Mouse (Mus musculus) heart, adult 2 months (tissue): Measurements from ENCODE around the gene Elfn2. TPM values are rescaled to one million over a fixed set of nuclear protein-coding genes. Genes with fewer than 3 reads are reported as not detected.

ENCODE experiments used
- DNase-seq, 2 experiments: peaks; one replicate each; pipeline ENCODE4 v3.0.0; 2021
- H3K27ac ChIP-seq: fragments of 200-600 bp; 2 replicates; pipeline ENCODE4 v1.8.1; 2022
- H3K27me3 ChIP-seq: fragments of 200-500 bp; 2 replicates; pipeline ENCODE4 v1.6.1; 2012; ENCODE audit warnings: mild to moderate bottlenecking, low read length, inconsistent platforms, mixed read lengths; ENCODE audit not compliant: control insufficient read depth, insufficient read depth
- H3K36me3 ChIP-seq: fragments of 200-500 bp; 2 replicates; pipeline ENCODE4 v1.6.1; 2012; ENCODE audit warnings: low read length, inconsistent platforms; ENCODE audit not compliant: control insufficient read depth, insufficient read depth
- H3K4me1 ChIP-seq: fragments of 200-500 bp; 2 replicates; pipeline ENCODE4 v1.6.1; 2011; ENCODE audit warnings: low read length; ENCODE audit not compliant: control insufficient read depth, insufficient read depth
- H3K4me3 ChIP-seq: fragments of 200-600 bp; 2 replicates; pipeline ENCODE4 v1.8.1; 2022
- H3K79me2 ChIP-seq: fragments of 200-500 bp; replicated peaks from 2 replicates; pipeline ENCODE4 v1.6.1; 2012; ENCODE audit warnings: mild to moderate bottlenecking, inconsistent platforms, low read length, moderate library complexity, mixed read lengths; ENCODE audit not compliant: control insufficient read depth, insufficient read depth
- H3K9ac ChIP-seq: fragments of 200-500 bp; 2 replicates; pipeline ENCODE4 v1.6.1; 2012; ENCODE audit warnings: low read depth, mild to moderate bottlenecking, control low read depth, inconsistent platforms, low read length, mixed read lengths
- CTCF ChIP-seq: fragments of 200-600 bp; IDR thresholded peaks from 2 replicates; pipeline ENCODE4 v1.8.1; 2022; ENCODE audit warnings: antibody characterized with exemption, mild to moderate bottlenecking, moderate library complexity
- EP300 ChIP-seq: fragments of 200-500 bp; IDR thresholded peaks from 2 replicates; pipeline ENCODE4 v1.6.1; 2011; ENCODE audit warnings: low read depth, low read length, control low read depth; ENCODE audit not compliant: insufficient read depth
- POLR2A ChIP-seq: fragments of 200-500 bp; IDR thresholded peaks from 2 replicates; pipeline ENCODE4 v1.6.1; 2011; ENCODE audit warnings: mild to moderate bottlenecking, low read depth, low read length, control low read depth; ENCODE audit not compliant: insufficient read depth
- WGBS: fragments of 180-500 bp; shearing (Covaris S2); methylation state at CpG from one replicate; pipeline ENCODE4 v1.1.7; 2018; 5-methylcytosine and 5-hydroxymethylcytosine counted together
- intact Hi-C: fragments of 180-260 bp; cut with DNase I; formaldehyde crosslinking; loops from one replicate; pipeline ENCODE4 v1.15.1; 2025
- polyA plus RNA-seq: library from polyadenylated mRNA; depleted of rRNA; stranded (reverse); fragments of >200 nt; gene quantifications from 2 replicates; pipeline ENCODE4 v1.2.3, GENCODE M21; 2012
- total RNA-seq, 2 experiments: library from RNA; stranded (reverse); gene quantifications; 2 replicates each; pipeline ENCODE4 v1.2.3; 2021

Gene Elfn2
- total and polyA plus RNA-seq, 3 experiments = 0.16 to 3.4 (median 1.3) TPM

GRCm38 (mm10) chr15:78684111-78684510, 34.5 kb downstream of the Elfn2 start:
- TF ChIP-seq POLR2A (no peak), CTCF (no peak), EP300 (no peak)
- WGBS = 13% methylated on average over 9 of the region's 9 CpGs
- Histone ChIP-seq H3K36me3 (no peaks in the 10 kb centered on the region), H3K27ac (no peak overlapping the region), H3K4me1 (no peaks in the 10 kb centered on the region), H3K79me2 (no peaks in the 10 kb centered on the region), H3K27me3 (no peaks in the 10 kb centered on the region), H3K4me3 (no peak overlapping the region), H3K9ac (no peak overlapping the region)
- intact Hi-C loops = no loop called here
- DNase-seq = no peak

DNA sequence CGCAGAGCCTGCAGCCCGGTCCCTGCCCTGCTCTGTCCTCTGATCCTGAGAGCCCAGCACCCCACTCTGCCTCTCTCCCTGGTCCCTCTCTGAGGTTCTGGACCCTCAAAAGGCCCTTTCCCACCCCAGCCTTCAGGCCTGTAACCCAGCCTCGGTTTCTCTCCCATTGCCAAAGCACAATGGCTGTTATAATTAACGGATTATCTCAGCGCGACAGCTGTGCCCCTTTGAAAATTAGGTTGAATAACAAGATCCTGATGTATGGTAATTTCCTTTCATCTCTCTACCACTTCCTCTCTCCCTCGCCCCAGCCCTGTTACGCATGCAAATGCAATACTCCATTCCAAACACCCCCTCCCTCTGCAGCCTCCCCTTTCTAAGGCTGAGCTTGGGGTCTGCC, 35.1 kb downstream of the Elfn2 start:
- Histone ChIP-seq H3K9ac (no peak overlapping the region), H3K36me3 (no peaks in the 10 kb centered on the region), H3K4me1 (no peaks in the 10 kb centered on the region), H3K79me2 (no peaks in the 10 kb centered on the region), H3K4me3 (no peak overlapping the region), H3K27ac (no peak overlapping the region), H3K27me3 (no peaks in the 10 kb centered on the region)
- DNase-seq = no peak
- intact Hi-C loops = no loop called here
- TF ChIP-seq CTCF (no peak), POLR2A (no peak), EP300 (no peak)
- WGBS = 47% methylated on average over 8 of the region's 8 CpGs

DNA sequence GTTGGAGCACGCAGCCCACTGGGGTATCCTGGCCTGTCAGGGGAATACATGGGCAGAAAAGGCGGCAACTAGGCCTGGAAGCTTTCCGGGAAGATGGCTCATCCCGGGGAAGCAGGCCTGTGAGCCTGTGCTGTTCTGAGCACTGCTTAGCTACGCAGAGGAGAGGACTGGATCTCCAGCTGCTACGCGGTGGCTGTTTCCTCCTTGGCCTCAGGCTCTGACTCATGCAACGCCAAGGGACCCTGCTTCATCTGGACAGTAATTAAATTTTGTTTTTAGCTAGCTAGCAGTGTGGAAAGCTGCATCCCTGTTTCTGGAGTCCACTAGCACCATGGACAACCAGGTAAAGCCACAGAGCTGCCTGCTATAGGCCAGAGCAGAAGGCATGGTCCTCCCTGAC, 36.8 kb downstream of the Elfn2 start:
- Histone ChIP-seq H3K27ac (no peak overlapping the region), H3K27me3 (no peaks in the 10 kb centered on the region), H3K79me2 (no peaks in the 10 kb centered on the region), H3K9ac (no peak overlapping the region), H3K36me3 (no peaks in the 10 kb centered on the region), H3K4me3 (no peak overlapping the region), H3K4me1 (no peaks in the 10 kb centered on the region)
- DNase-seq = no peak
- intact Hi-C loops = no loop called here
- TF ChIP-seq CTCF (no peak), POLR2A (no peak), EP300 (no peak)
- WGBS = 70% methylated on average over 8 of the region's 8 CpGs

- no peaks in the 10 kb centered on the region for H3K27me3 ChIP-seq
- TF ChIP-seq POLR2A = no peak
- H3K4me3 ChIP-seq = no peak overlapping the region
- H3K27ac ChIP-seq = no peak overlapping the region
- peaks cover 1% of the 10 kb centered on the region; the same call in 1 of the 2 replicates for H3K4me1 ChIP-seq
- DNase-seq = no peak
- intact Hi-C loops = no loop called here
- H3K9ac ChIP-seq = no peak overlapping the region
- H3K79me2 ChIP-seq = no peaks in the 10 kb centered on the region
- H3K36me3 ChIP-seq = no peaks in the 10 kb centered on the region
- 77% methylated on average over 8 of the region's 8 CpGs for WGBS
Measured at GRCm38 (mm10) chr15:78681301-78681700, 37.3 kb downstream of the Elfn2 start.

DNA sequence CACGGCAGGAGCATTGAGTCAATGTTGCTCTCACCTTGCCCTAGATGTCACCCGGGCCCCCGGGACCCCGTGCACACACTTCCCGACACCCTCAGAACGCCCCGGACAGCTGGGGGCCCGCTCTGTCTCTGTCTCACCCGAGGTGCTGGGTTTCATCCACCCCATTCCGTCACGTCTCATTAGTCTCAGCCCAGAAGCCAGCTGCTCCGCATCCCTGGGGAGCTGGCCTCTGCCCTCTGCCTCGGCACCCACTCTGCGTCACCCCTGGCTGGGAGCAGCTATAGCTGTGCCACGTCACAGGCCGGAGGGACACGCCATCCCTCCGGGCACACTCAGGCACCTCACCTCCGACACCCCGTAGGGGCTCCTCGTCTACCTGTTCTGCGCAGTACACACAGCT, 38.3 kb downstream of the Elfn2 start:
- Histone ChIP-seq H3K36me3 (no peaks in the 10 kb centered on the region), H3K27ac (no peak overlapping the region), H3K79me2 (no peaks in the 10 kb centered on the region), H3K4me3 (no peak overlapping the region), H3K9ac (no peak overlapping the region), H3K4me1 (peaks cover 4% of the 10 kb centered on the region), H3K27me3 (no peaks in the 10 kb centered on the region)
- TF ChIP-seq POLR2A = no peak
- no peak for TF ChIP-seq CTCF
- no peak for TF ChIP-seq EP300
- 86% methylated on average over 22 of the region's 22 CpGs for WGBS
- intact Hi-C loops = no loop called here
- DNase-seq = no peak

DNA sequence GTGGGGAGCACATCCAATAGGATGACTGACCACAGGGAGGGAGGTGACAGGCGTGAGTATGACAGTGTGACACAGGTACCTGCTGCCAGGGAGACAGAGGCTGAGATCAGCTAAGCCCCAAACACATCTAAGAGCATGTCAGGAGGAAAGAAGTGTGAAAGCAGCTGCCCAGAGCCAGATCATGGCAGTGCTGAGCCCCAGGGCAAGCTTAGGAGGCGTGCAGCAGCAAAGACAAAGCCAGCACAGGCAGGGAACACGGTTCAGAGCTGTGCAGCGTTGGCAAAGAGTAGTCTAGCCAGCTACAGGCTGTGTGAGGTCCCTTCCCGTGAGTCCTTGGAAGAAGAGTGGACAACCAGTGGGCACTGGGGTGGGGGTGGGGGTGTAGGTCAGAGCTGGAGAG, 40.9 kb downstream of the Elfn2 start:
- DNase-seq = no peak
- H3K27ac ChIP-seq = no peak overlapping the region
- intact Hi-C loops = no loop called here
- peaks cover 7% of the 10 kb centered on the region for H3K4me1 ChIP-seq
- no peaks in the 10 kb centered on the region for H3K36me3 ChIP-seq
- H3K4me3 ChIP-seq = no peak overlapping the region
- TF ChIP-seq EP300 (no peak), CTCF (no peak), POLR2A (no peak)
- H3K27me3 ChIP-seq = peaks cover 6% of the 10 kb centered on the region
- H3K79me2 ChIP-seq = no peaks in the 10 kb centered on the region
- no peak overlapping the region for H3K9ac ChIP-seq
- WGBS = 68% methylated on average over 5 of the region's 5 CpGs
